Mouse (Mus musculus) MEL (cell line): ENCODE data around the gene Ccsap. TPM values are rescaled to one million over a fixed set of nuclear protein-coding genes. Genes with fewer than 3 reads are reported as not detected.
A peak's percentile ranks its signal among the peaks of the same experiment; 100 is the strongest.

Experiments used
- DNase-seq: peaks from one replicate; pipeline ENCODE4 v3.0.0; 2011; ENCODE audit warnings: low read depth, low spot score
- H3K27ac ChIP-seq: 2 replicates; pipeline ENCODE4 v1.5.1; 2012; ENCODE audit warnings: low read depth, mild to moderate bottlenecking, control low read depth, low read length, moderate library complexity; ENCODE audit not compliant: control insufficient read depth
- H3K27me3 ChIP-seq, 2 experiments: fragments of 150-350 bp in 1 of 2; sonication (generic) in 1 of 2; 2 replicates each; pipeline ENCODE4 v1.6.1; 2012; ENCODE audit warnings: low read length in 2 of 2, mild to moderate bottlenecking in 2 of 2, improper control_type of control experiment in 1 of 2, moderate library complexity in 1 of 2; ENCODE audit not compliant: insufficient read depth in 2 of 2, control insufficient read depth in 1 of 2
- H3K36me3 ChIP-seq, 2 experiments: 2 replicates each; pipeline ENCODE4 v1.6.1; 2012 to 2014; ENCODE audit warnings: low read length in 2 of 2, improper control_type of control experiment in 1 of 2, inconsistent platforms in 1 of 2, mild to moderate bottlenecking in 1 of 2; ENCODE audit not compliant: insufficient read depth in 2 of 2, control insufficient read depth in 1 of 2
- H3K4me1 ChIP-seq, 2 experiments: fragments of 150-350 bp in 1 of 2; sonication (generic) in 1 of 2; 2 replicates each; pipeline ENCODE4 v1.6.1; 2012; ENCODE audit warnings: low read length in 2 of 2, improper control_type of control experiment in 1 of 2, mild to moderate bottlenecking in 1 of 2; ENCODE audit not compliant: insufficient read depth in 2 of 2, control insufficient read depth in 1 of 2
- H3K4me3 ChIP-seq, 2 experiments: fragments of 150-350 bp in 1 of 2; sonication (generic) in 1 of 2; 2 replicates each; pipeline ENCODE4 v1.5.1; 2012; ENCODE audit warnings: low read depth in 2 of 2, low read length in 2 of 2, mild to moderate bottlenecking in 2 of 2, moderate library complexity in 2 of 2, control low read depth in 1 of 2, improper control_type of control experiment in 1 of 2; ENCODE audit not compliant: control insufficient read depth in 1 of 2, insufficient read depth in 1 of 2
- H3K79me2 ChIP-seq: 2 replicates; pipeline ENCODE4 v1.6.1; 2012; ENCODE audit warnings: mild to moderate bottlenecking, low read length, moderate library complexity; ENCODE audit not compliant: control insufficient read depth, poor library complexity, insufficient read depth
- H3K9ac ChIP-seq: 2 replicates; pipeline ENCODE4 v1.6.1; 2012; ENCODE audit warnings: low read depth, mild to moderate bottlenecking, control low read depth, low read length, moderate library complexity; ENCODE audit not compliant: control insufficient read depth, poor library complexity, severe bottlenecking
- H3K9me3 ChIP-seq: fragments of 150-350 bp; sonication (generic); replicated peaks from 2 replicates; pipeline ENCODE4 v1.6.1; 2012; ENCODE audit warnings: mild to moderate bottlenecking, low read length, improper control_type of control experiment, moderate library complexity; ENCODE audit not compliant: insufficient read depth
- CHD1 ChIP-seq: IDR thresholded peaks from 2 replicates; pipeline ENCODE4 v1.6.1; 2012; ENCODE audit warnings: low read depth, mild to moderate bottlenecking, inconsistent platforms, low read length, improper control_type of control experiment
- CTCF ChIP-seq, 3 experiments: IDR thresholded peaks in 2 of 3; conservative IDR thresholded peaks in 1 of 3; 2 replicates each; pipeline ENCODE4 v1.5.1; 2011 to 2012; ENCODE audit warnings: low read length in 3 of 3, low read depth in 2 of 3, mild to moderate bottlenecking in 2 of 3, improper control_type of control experiment in 1 of 3, inconsistent platforms in 1 of 3, mixed read lengths in 1 of 3, moderate library complexity in 1 of 3; ENCODE audit not compliant: control insufficient read depth in 1 of 3, insufficient read depth in 1 of 3, poor library complexity in 1 of 3, severe bottlenecking in 1 of 3
- ELF1 ChIP-seq: IDR thresholded peaks from 2 replicates; pipeline ENCODE4 v1.6.1; 2014; ENCODE audit warnings: low read depth, mild to moderate bottlenecking, inconsistent platforms, low read length, improper control_type of control experiment, moderate library complexity
- ETS1 ChIP-seq: IDR thresholded peaks from 2 replicates; pipeline ENCODE4 v1.6.1; 2012; ENCODE audit warnings: low read depth, mild to moderate bottlenecking, inconsistent platforms, low read length, improper control_type of control experiment, moderate library complexity
- JUND ChIP-seq: IDR thresholded peaks from 2 replicates; pipeline ENCODE4 v1.6.1; 2011; ENCODE audit warnings: low read depth, mild to moderate bottlenecking, improper control_type of control experiment, low read length
- KAT2A ChIP-seq: conservative IDR thresholded peaks from 2 replicates; pipeline ENCODE4 v1.6.1; 2012; ENCODE audit warnings: low read depth, low read length, improper control_type of control experiment, inconsistent platforms
- MAX ChIP-seq: IDR thresholded peaks from 2 replicates; pipeline ENCODE4 v1.6.1; 2011; ENCODE audit warnings: low read length, improper control_type of control experiment
- MEF2A ChIP-seq: IDR thresholded peaks from 2 replicates; pipeline ENCODE4 v1.6.1; 2014; ENCODE audit warnings: low read depth, mild to moderate bottlenecking, inconsistent platforms, low read length, improper control_type of control experiment; ENCODE audit not compliant: poor library complexity, insufficient replicate concordance, severe bottlenecking; ENCODE audit errors: extremely low read depth
- MXI1 ChIP-seq: IDR thresholded peaks from 2 replicates; pipeline ENCODE4 v1.6.1; 2011; ENCODE audit warnings: mild to moderate bottlenecking, low read depth, low read length, improper control_type of control experiment
- MYB ChIP-seq: IDR thresholded peaks from 2 replicates; pipeline ENCODE4 v1.6.1; 2011; ENCODE audit warnings: mild to moderate bottlenecking, low read depth, low read length, improper control_type of control experiment
- MYC ChIP-seq: IDR thresholded peaks from 2 replicates; pipeline ENCODE4 v1.6.1; 2011; ENCODE audit warnings: low read depth, mild to moderate bottlenecking, low read length, improper control_type of control experiment, moderate library complexity
- NELFE ChIP-seq: IDR thresholded peaks from 2 replicates; pipeline ENCODE4 v1.6.1; 2011; ENCODE audit warnings: low read depth, low read length, improper control_type of control experiment
- NRF1 ChIP-seq: IDR thresholded peaks from 2 replicates; pipeline ENCODE4 v1.6.1; 2014; ENCODE audit warnings: low read depth, mild to moderate bottlenecking, inconsistent platforms, low read length, improper control_type of control experiment, moderate library complexity; ENCODE audit not compliant: poor library complexity, insufficient read depth, severe bottlenecking
- POLR2A ChIP-seq, 2 experiments: IDR thresholded peaks; 2 replicates each; pipeline ENCODE4 v1.6.1; 2011 to 2012; ENCODE audit warnings: low read length in 2 of 2, mild to moderate bottlenecking in 2 of 2, control low read depth in 1 of 2, improper control_type of control experiment in 1 of 2, low read depth in 1 of 2, moderate library complexity in 1 of 2; ENCODE audit not compliant: control insufficient read depth in 1 of 2, insufficient read depth in 1 of 2, poor library complexity in 1 of 2
- POLR2AphosphoS5 ChIP-seq: IDR thresholded peaks from 2 replicates; pipeline ENCODE4 v1.6.1; 2012; ENCODE audit warnings: low read depth, borderline replicate concordance, mild to moderate bottlenecking, inconsistent platforms, low read length, moderate library complexity, mixed read lengths
- RAD21 ChIP-seq: IDR thresholded peaks from 2 replicates; pipeline ENCODE4 v1.6.1; 2011; ENCODE audit warnings: mild to moderate bottlenecking, low read depth, low read length, improper control_type of control experiment
- RCOR1 ChIP-seq: IDR thresholded peaks from 2 replicates; pipeline ENCODE4 v1.6.1; 2012; ENCODE audit warnings: low read depth, mild to moderate bottlenecking, inconsistent platforms, low read length, improper control_type of control experiment
- SIN3A ChIP-seq: IDR thresholded peaks from 2 replicates; pipeline ENCODE4 v1.6.1; 2012; ENCODE audit warnings: low read length, improper control_type of control experiment, inconsistent platforms
- SMC3 ChIP-seq: IDR thresholded peaks from 2 replicates; pipeline ENCODE4 v1.6.1; 2011; ENCODE audit warnings: low read depth, low read length, improper control_type of control experiment
- TBP ChIP-seq: IDR thresholded peaks from 2 replicates; pipeline ENCODE4 v1.8.0; 2011; ENCODE audit warnings: low read depth, low read length, improper control_type of control experiment
- UBTF ChIP-seq: IDR thresholded peaks from 2 replicates; pipeline ENCODE4 v1.6.1; 2012; ENCODE audit warnings: low read depth, mild to moderate bottlenecking, inconsistent platforms, low read length, improper control_type of control experiment, moderate library complexity, borderline replicate concordance; ENCODE audit not compliant: insufficient read depth
- USF1 ChIP-seq: IDR thresholded peaks from 2 replicates; pipeline ENCODE4 v1.6.1; 2014; ENCODE audit warnings: low read depth, mild to moderate bottlenecking, inconsistent platforms, low read length, improper control_type of control experiment, moderate library complexity
- ZC3H11A ChIP-seq: IDR thresholded peaks from 2 replicates; pipeline ENCODE4 v1.6.1; 2012; ENCODE audit warnings: low read depth, mild to moderate bottlenecking, inconsistent platforms, low read length, improper control_type of control experiment
- ZKSCAN1 ChIP-seq: IDR thresholded peaks from 2 replicates; pipeline ENCODE4 v1.6.1; 2012; ENCODE audit warnings: low read depth, mild to moderate bottlenecking, inconsistent platforms, low read length, improper control_type of control experiment, moderate library complexity
- ZMIZ1 ChIP-seq: IDR thresholded peaks from 2 replicates; pipeline ENCODE4 v1.6.1; 2012; ENCODE audit warnings: low read depth, mild to moderate bottlenecking, inconsistent platforms, low read length, improper control_type of control experiment, moderate library complexity
- polyA plus RNA-seq, 2 experiments: library from polyadenylated mRNA; stranded (reverse) in 1 of 2; unstranded in 1 of 2; fragments of >175 nt in 1 of 2; fragments of >200 nt in 1 of 2; gene quantifications; 2 replicates each; pipeline versions ENCODE4 v1.2.1 to v1.2.4; 2012; ENCODE audit warnings: low replicate concordance in 2 of 2, low read depth in 1 of 2; ENCODE audit not compliant: insufficient read length in 2 of 2, insufficient read depth in 1 of 2, missing spikeins in 1 of 2
- total RNA-seq: library from RNA; depleted of rRNA; stranded (reverse); fragments of 300-350 nt; gene quantifications from 2 replicates; pipeline ENCODE4 v1.2.3, GENCODE M21; 2012

The Ccsap gene
- total and polyA plus RNA-seq, 3 experiments = 6.7 to 12.1 TPM; not detected in 1

DNA sequence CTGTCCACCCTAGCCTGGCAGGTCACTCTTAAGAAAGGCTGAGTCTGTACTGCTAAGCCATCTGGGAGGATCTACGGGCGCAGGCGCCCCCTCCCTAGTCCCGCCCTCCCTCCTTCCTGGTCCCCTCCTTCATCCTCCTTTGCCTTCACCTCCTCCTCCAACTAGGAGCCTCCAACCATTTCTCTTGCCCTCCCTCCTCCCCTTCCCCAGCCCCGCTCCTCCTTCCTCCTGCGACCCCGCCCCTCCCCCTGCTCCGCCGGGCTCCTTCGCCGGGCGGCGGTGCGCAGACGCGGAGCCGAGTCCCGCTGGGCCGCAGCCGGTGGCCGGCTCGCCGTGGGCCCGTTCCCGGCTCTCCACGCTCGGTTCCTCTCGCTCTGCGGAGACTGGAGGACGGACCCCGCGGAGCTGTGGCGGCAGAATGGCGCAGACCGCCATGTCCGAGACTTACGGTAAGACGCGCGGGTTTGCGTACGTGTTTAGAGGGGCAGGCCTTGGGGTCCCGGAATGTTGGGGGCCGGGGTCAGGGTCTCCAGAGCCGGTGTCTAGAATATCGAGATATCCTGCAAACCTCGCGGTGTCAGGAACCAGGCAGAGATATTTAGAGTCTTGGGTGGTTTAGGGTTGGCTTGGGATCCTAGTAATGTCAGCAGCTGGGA lies 54.2 kb downstream of the Ccsap start, which contains the start of gene Rab4a (continued):
- TF ChIP-seq NRF1 (peak; percentile 87), ETS1 (peak; percentile 51; the same call in 1 of the 2 replicates), ELF1 (peak; percentile 65), RAD21 (no peak), TBP (peak; percentile 54), MAX (no peak), ZKSCAN1 (no peak), MYC (no peak), UBTF (0 out of 2 replicates have a peak, but pooled peaks have one; percentile 38), ZMIZ1 (peak; percentile 82), MEF2A (no peak), JUND (no peak), POLR2AphosphoS5 (no peak), RCOR1 (no peak), ZC3H11A (no peak), SMC3 (no peak), CTCF (IDR thresholded peaks at IDR 0.05 in 2 of 3, conservative IDR thresholded peaks at IDR 0.05 in 1 of 3; ENCODE audit: control insufficient read depth in 1 of 3, insufficient read depth in 1 of 3, low read depth in 2 of 3, low read length in 3 of 3, poor library complexity in 1 of 3, severe bottlenecking in 1 of 3) (no peak), MYB (no peak), KAT2A (no peak), POLR2A (IDR thresholded peaks at IDR 0.05; ENCODE audit: control insufficient read depth in 1 of 2, insufficient read depth in 1 of 2, low read depth in 1 of 2, low read length in 2 of 2, poor library complexity in 1 of 2) (peak; percentile 78 to 89)

DNA sequence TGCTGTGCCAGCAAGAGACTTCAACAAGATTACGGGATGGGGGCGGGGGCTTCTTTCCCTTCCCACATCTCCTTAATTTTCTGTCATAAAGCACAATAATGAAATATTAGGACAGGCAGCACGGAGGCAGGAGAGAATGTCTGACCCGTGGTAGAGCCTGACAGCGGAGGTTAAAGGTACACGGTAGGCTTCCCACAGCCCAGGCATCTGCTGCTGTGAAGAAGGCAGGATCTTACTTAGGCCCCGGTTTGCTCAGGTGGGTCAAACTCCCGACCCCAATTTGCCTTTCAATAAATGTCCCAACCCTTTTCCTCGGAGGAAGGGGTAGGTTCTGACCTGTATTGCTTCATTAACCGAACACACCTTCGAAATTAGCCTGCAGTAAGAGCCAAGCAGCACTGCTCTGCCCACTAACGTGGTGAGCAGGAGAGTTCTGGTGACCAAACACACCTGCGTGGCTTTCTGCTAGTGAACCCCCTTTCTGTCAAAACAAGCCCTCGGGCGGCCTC lies 54.7 kb downstream of the Ccsap start:
- Histone ChIP-seq H3K27ac (peak overlapping the region; percentile 59), H3K79me2 (peaks cover 41% of the 10 kb centered on the region), H3K9me3 (no peaks in the 10 kb centered on the region), H3K27me3 (no peaks in the 10 kb centered on the region), H3K36me3 (peaks cover 0 to 27% of the 10 kb centered on the region in 2 experiments; a peak in 2 of 4 replicates), H3K4me3 (peak overlapping the region; percentile 76 to 81), H3K4me1 (peaks cover 9 to 18% of the 10 kb centered on the region in 2 experiments), H3K9ac (peak overlapping the region; percentile 76)
- TF ChIP-seq KAT2A = no peak
- no peak for TF ChIP-seq ETS1
- no peak for TF ChIP-seq USF1
- no peak for TF ChIP-seq CHD1
- no peak for TF ChIP-seq NELFE
- no peak; the same call in 1 of the 2 replicates for TF ChIP-seq MXI1
- no peak for TF ChIP-seq POLR2A (IDR thresholded peaks at IDR 0.05; ENCODE audit: control insufficient read depth in 1 of 2, insufficient read depth in 1 of 2, low read depth in 1 of 2, low read length in 2 of 2, poor library complexity in 1 of 2)
- TF ChIP-seq SIN3A = no peak
- no peak; the same call in 1 of the 2 replicates for TF ChIP-seq MAX
- no peak for DNase-seq
